Mouse (Mus musculus) forebrain, postnatal 0 days (tissue): ENCODE results near the gene Itgb3. TPM values are rescaled to one million over a fixed set of nuclear protein-coding genes. Genes with fewer than 3 reads are reported as not detected.

ENCODE experiments used
- ATAC-seq: fragments of 200-750 bp; cut with Nextera tagmentation; 2 replicates; pipeline ENCODE4 v1.8.0; 2017; ENCODE audit warnings: mild to moderate bottlenecking, moderate library complexity
- DNase-seq: peaks from one replicate; pipeline ENCODE4 v3.0.0-alpha.2; 2015
- H3K27ac ChIP-seq: fragments of 300-500 bp; sonication (generic); 2 replicates; pipeline ENCODE4 v1.5.1; 2014; ENCODE audit warnings: low read depth, mild to moderate bottlenecking, antibody characterized with exemption, low read length, moderate library complexity, mixed read lengths
- H3K27me3 ChIP-seq: fragments of 300-500 bp; sonication (generic); 2 replicates; pipeline ENCODE4 v1.6.1; 2014; ENCODE audit warnings: mild to moderate bottlenecking, low read length, mixed read lengths; ENCODE audit not compliant: insufficient read depth
- H3K36me3 ChIP-seq: fragments of 300-500 bp; sonication (generic); 2 replicates; pipeline ENCODE4 v1.6.1; 2014; ENCODE audit warnings: mild to moderate bottlenecking, moderate library complexity; ENCODE audit not compliant: insufficient read depth
- H3K4me1 ChIP-seq: fragments of 300-500 bp; sonication (generic); 2 replicates; pipeline ENCODE4 v1.6.1; 2014; ENCODE audit warnings: antibody characterized with exemption; ENCODE audit not compliant: insufficient read depth
- H3K4me2 ChIP-seq: fragments of 300-500 bp; sonication (generic); 2 replicates; pipeline ENCODE4 v1.6.1; 2014; ENCODE audit warnings: low read depth, mild to moderate bottlenecking, moderate library complexity
- H3K4me3 ChIP-seq: fragments of 300-500 bp; sonication (generic); 2 replicates; pipeline ENCODE4 v1.5.1; 2014; ENCODE audit warnings: low read depth, low read length, mixed read lengths
- H3K9ac ChIP-seq: fragments of 300-500 bp; sonication (generic); 2 replicates; pipeline ENCODE4 v1.6.1; 2014; ENCODE audit warnings: mild to moderate bottlenecking
- H3K9me3 ChIP-seq: fragments of 300-500 bp; sonication (generic); 2 replicates; pipeline ENCODE4 v1.6.1; 2016; ENCODE audit warnings: low read length
- CTCF ChIP-seq: sonication (generic); IDR thresholded peaks from 2 replicates; pipeline ENCODE4 v1.5.1; 2016; ENCODE audit warnings: antibody characterized with exemption, control low read depth, low read depth
- WGBS: fragments of 180-500 bp; shearing (Covaris S2); extraction: QIAGEN DNeasy Blood & Tissue Kit; methylation state at CpG from one replicate; pipeline ENCODE4 v1.1.7; 2014; 5-methylcytosine and 5-hydroxymethylcytosine counted together
- polyA plus RNA-seq: library from polyadenylated mRNA; unstranded; fragments of >200 nt; fragmentation: Nextera tagmentation; extraction: Ambion mirVana; gene quantifications from 2 replicates; pipeline ENCODE4 v1.2.1, GENCODE M21; 2015
- total RNA-seq: library from RNA; depleted of rRNA; stranded (reverse); fragments of >200 nt; gene quantifications from 2 replicates; pipeline ENCODE4 v1.2.3, GENCODE M21; 2014; rRNA removed

Gene Itgb3
- total and polyA plus RNA-seq, 2 experiments from 2014 or later: 0.71 to 1.2 TPM

DNA sequence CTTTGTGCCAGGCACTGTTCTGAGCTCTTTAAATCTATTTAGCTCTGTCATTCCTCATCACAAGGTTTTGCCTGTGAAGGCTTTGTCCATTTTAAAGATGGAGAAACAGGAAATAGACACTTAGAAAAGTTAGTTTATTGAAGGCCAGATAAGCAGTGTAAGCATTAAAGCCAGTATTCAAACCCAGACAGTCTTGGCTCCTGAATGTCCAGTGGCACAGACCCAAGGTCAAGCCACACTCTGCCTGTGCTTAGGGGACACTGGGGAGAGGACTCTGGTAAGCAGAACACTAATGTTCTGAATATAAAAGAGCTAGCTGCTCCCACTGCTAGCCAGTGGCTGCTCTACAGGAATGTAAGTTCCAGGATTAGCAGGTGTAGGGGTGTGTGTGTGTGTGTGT, 56.6 kb downstream of the Itgb3 start:
- Histone ChIP-seq H3K36me3 (no peaks in the 10 kb centered on the region), H3K4me2 (no peak overlapping the region), H3K27ac (no peak overlapping the region), H3K4me3 (no peak overlapping the region), H3K27me3 (no peaks in the 10 kb centered on the region), H3K9me3 (no peaks in the 10 kb centered on the region), H3K9ac (no peak overlapping the region), H3K4me1 (no peaks in the 10 kb centered on the region)
- ATAC-seq (no peak), DNase-seq (no peak)
- no peak for TF ChIP-seq CTCF

- DNase-seq (no peak), ATAC-seq (no peak)
- H3K9me3 ChIP-seq: no peaks in the 10 kb centered on the region
- H3K4me3 ChIP-seq: no peak overlapping the region
- H3K27me3 ChIP-seq: no peaks in the 10 kb centered on the region
- H3K9ac ChIP-seq: no peak overlapping the region
- H3K36me3 ChIP-seq: no peaks in the 10 kb centered on the region
- WGBS: 77% methylated on average over 5 of the region's 5 CpGs
- H3K27ac ChIP-seq: no peak overlapping the region
- TF ChIP-seq CTCF: no peak
- H3K4me1 ChIP-seq: no peaks in the 10 kb centered on the region
- no peak overlapping the region for H3K4me2 ChIP-seq
Measured at GRCm38 (mm10) chr11:104667399-104667798, 59.6 kb downstream of the Itgb3 start.

DNA sequence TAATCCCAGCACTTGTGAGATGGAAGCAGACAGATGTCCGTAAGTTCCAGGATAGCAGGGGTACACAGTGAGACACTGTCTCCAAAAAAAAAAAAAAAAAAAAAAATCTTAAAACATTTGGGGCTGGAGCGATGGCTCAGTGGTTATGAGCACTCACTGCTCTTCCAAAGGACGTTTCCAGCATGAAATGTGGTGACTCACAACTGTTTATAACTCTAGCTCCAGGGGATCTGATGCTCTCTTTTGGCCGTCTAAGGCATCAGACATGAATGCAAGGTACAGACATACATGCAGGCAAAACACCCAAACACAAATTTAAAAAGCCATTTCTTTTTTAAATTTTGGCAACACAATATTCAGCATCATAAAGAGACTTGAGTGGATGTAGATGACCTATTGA, 65.6 kb downstream of the Itgb3 start:
- H3K4me2 ChIP-seq: no peak overlapping the region
- no peaks in the 10 kb centered on the region for H3K36me3 ChIP-seq
- no peaks in the 10 kb centered on the region for H3K4me1 ChIP-seq
- no peaks in the 10 kb centered on the region for H3K27me3 ChIP-seq
- no peak for TF ChIP-seq CTCF
- H3K9ac ChIP-seq: no peak overlapping the region
- DNase-seq (no peak), ATAC-seq (no peak)
- no peak overlapping the region for H3K4me3 ChIP-seq
- H3K27ac ChIP-seq: no peak overlapping the region
- 68% methylated on average over 4 of the region's 4 CpGs for WGBS
- H3K9me3 ChIP-seq: no peaks in the 10 kb centered on the region

- Histone ChIP-seq H3K27me3 (no peaks in the 10 kb centered on the region), H3K27ac (no peak overlapping the region), H3K4me3 (no peak overlapping the region), H3K4me1 (no peaks in the 10 kb centered on the region), H3K36me3 (no peaks in the 10 kb centered on the region), H3K9ac (no peak overlapping the region), H3K4me2 (no peak overlapping the region), H3K9me3 (no peaks in the 10 kb centered on the region)
- WGBS: 95% methylated on average over 11 of the region's 11 CpGs
- no peak for DNase-seq
- no peak for ATAC-seq
- TF ChIP-seq CTCF: no peak
Measured at GRCm38 (mm10) chr11:104674768-104675167, 67.0 kb downstream of the Itgb3 start.

- ATAC-seq (no peak), DNase-seq (no peak)
- Histone ChIP-seq H3K27me3 (no peaks in the 10 kb centered on the region), H3K4me2 (0 out of 2 replicates have a peak within 1 kb of the TSS, but pooled peaks have one; percentile 9), H3K9ac (no peak within 1 kb of the TSS), H3K9me3 (no peaks in the 10 kb centered on the region), H3K4me1 (no peaks in the 10 kb centered on the region), H3K36me3 (no peaks in the 10 kb centered on the region), H3K27ac (no peak within 1 kb of the TSS), H3K4me3 (no peak within 1 kb of the TSS)
- WGBS: 25% methylated on average over 23 of the region's 23 CpGs
- no peak for TF ChIP-seq CTCF
Measured at GRCm38 (mm10) chr11:104685548-104685947, 77.7 kb downstream of the Itgb3 start, which contains the start of gene Gm11639. Gene Gm11639 (plus strand): TSS chr11:104685707.

DNA sequence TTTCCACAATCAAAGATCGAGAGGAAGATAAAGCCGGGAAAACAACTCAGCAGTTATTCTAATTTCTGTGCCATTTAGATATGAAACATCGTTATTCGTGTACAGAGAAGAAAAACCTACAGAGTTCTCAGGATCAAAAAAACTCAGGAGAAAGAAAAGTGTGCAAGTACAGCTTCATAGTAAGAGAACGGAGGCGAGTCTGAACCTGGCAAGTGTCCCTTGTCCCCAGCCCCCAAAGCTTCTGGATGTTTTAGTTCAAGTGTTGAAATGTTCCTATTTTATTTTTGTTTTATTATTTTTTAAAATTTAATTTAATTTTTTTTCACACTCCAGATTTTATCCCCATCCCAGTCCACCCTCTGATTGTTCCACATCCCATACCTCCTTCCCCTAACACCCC, 85.4 kb downstream of the Itgb3 start:
- Histone ChIP-seq H3K4me3 (no peak overlapping the region), H3K4me1 (no peaks in the 10 kb centered on the region), H3K4me2 (no peak overlapping the region), H3K27ac (no peak overlapping the region), H3K36me3 (no peaks in the 10 kb centered on the region), H3K27me3 (no peaks in the 10 kb centered on the region), H3K9me3 (no peaks in the 10 kb centered on the region), H3K9ac (no peak overlapping the region)
- DNase-seq (no peak), ATAC-seq (no peak)
- no peak for TF ChIP-seq CTCF
- 84% methylated on average over 6 of the region's 6 CpGs for WGBS

DNA sequence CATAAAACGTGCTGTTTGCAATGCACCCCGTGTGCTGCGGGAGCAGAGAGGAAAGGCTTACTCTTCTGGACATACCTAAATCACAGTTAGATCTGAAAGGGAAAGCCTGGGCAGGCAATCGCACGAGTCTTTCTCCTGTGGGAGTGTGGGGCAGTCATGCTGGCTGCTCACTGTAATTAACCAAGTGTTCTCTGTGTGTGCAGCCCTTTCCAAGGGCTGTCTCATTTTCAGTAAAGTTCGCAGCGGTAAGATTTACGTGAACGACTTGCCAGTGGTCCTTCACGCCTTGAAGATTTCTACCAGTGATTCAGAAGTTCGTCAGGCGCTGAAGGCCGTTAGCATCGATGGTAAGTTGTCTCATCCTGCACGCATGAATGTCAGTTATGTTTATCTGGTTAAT, 96.3 kb downstream of the Itgb3 start:
- Histone ChIP-seq H3K27me3 (no peaks in the 10 kb centered on the region), H3K9ac (no peak overlapping the region), H3K4me2 (no peak overlapping the region), H3K36me3 (no peaks in the 10 kb centered on the region), H3K27ac (no peak overlapping the region), H3K9me3 (no peaks in the 10 kb centered on the region), H3K4me1 (no peaks in the 10 kb centered on the region), H3K4me3 (no peak overlapping the region)
- no peak for TF ChIP-seq CTCF
- no peak for ATAC-seq
- 55% methylated on average over 15 of the region's 15 CpGs for WGBS
- DNase-seq: no peak

DNA sequence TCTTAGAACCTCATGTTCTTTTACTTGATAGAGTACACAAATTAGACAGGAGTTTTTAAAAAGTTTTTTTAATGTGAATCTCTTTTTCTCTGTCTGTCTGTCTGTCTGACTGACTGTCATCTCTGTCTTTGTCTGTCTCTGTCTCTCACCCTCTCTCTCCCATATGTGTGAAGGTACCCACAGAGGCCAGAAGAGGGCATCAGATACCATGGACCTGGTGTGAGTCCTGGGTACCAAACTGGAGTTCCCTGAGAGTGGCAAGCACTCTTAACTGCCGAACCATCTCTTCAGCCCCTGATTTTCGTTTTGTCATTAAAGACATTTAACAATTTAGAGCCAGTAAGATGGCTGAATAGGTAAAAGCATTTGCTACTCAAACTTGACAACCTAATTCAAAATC, 99.3 kb downstream of the Itgb3 start:
- H3K9ac ChIP-seq: no peak overlapping the region
- DNase-seq (no peak), ATAC-seq (no peak)
- H3K4me1 ChIP-seq: no peaks in the 10 kb centered on the region
- 66% methylated on average over 2 of the region's 2 CpGs for WGBS
- H3K4me2 ChIP-seq: no peak overlapping the region
- no peaks in the 10 kb centered on the region for H3K27me3 ChIP-seq
- no peak overlapping the region for H3K4me3 ChIP-seq
- H3K9me3 ChIP-seq: no peaks in the 10 kb centered on the region
- no peaks in the 10 kb centered on the region for H3K36me3 ChIP-seq
- TF ChIP-seq CTCF: 0 out of 2 replicates have a peak, but pooled peaks have one; percentile 27
- H3K27ac ChIP-seq: no peak overlapping the region

Other genes with a start within 250 kb of the Itgb3 start
- 65.3 and 67.6 TPM in 2 replicates for gene Kansl1, start 139.1 kb upstream of the Itgb3 start, total RNA-seq
- 19.5 and 22.0 TPM in 2 replicates for gene Kansl1, start 139.1 kb upstream of the Itgb3 start, polyA plus RNA-seq
- gene Cdc27, start 57.4 kb upstream of the Itgb3 start, total RNA-seq: 34.9 and 46.5 TPM in 2 replicates
- gene Cdc27, start 57.4 kb upstream of the Itgb3 start, polyA plus RNA-seq: 23.3 and 33.2 TPM in 2 replicates
- 0.67 and 5.8 TPM in 2 replicates for gene Myl4, start 57.3 kb upstream of the Itgb3 start, total RNA-seq
- 4.6 and 5.3 TPM in 2 replicates for gene Myl4, start 57.3 kb upstream of the Itgb3 start, polyA plus RNA-seq
- under 0.01 and 0.05 TPM in 2 replicates for gene Gm11639, start 77.7 kb downstream of the Itgb3 start, total RNA-seq
- 0.17 TPM in 1 of 2 replicates, not detected in the other for gene Gm11639, start 77.7 kb downstream of the Itgb3 start, polyA plus RNA-seq